Mouse (Mus musculus) midbrain, embryonic 16.5 days (tissue): ENCODE results near the gene Brwd1. TPM values are rescaled to one million over a fixed set of nuclear protein-coding genes. Genes with fewer than 3 reads are reported as not detected.
A peak's percentile ranks its signal among the peaks of the same experiment; 100 is the strongest.

Experiments used
- ATAC-seq: fragments of 200-750 bp; cut with Nextera tagmentation; 2 replicates; pipeline ENCODE4 v1.8.0; 2017; ENCODE audit warnings: moderate TSS enrichment
- H3K27ac ChIP-seq: fragments of 300-500 bp; sonication (generic); 2 replicates; pipeline ENCODE4 v1.5.1; 2014; ENCODE audit warnings: mild to moderate bottlenecking, low read length, mixed read lengths
- H3K27me3 ChIP-seq: fragments of 300-500 bp; sonication (generic); 2 replicates; pipeline ENCODE4 v1.6.1; 2014; ENCODE audit warnings: low read depth, low read length, mixed read lengths; ENCODE audit not compliant: control insufficient read depth, insufficient read depth
- H3K36me3 ChIP-seq: fragments of 300-500 bp; sonication (generic); 2 replicates; pipeline ENCODE4 v1.6.1; 2014; ENCODE audit warnings: mild to moderate bottlenecking, low read length, moderate library complexity, mixed read lengths; ENCODE audit not compliant: control insufficient read depth, insufficient read depth
- H3K4me1 ChIP-seq: fragments of 300-500 bp; sonication (generic); 2 replicates; pipeline ENCODE4 v1.6.1; 2014; ENCODE audit warnings: mild to moderate bottlenecking, low read length, mixed read lengths; ENCODE audit not compliant: control insufficient read depth, insufficient read depth
- H3K4me2 ChIP-seq: fragments of 300-500 bp; sonication (generic); 2 replicates; pipeline ENCODE4 v1.6.1; 2014; ENCODE audit warnings: mild to moderate bottlenecking, low read length, mixed read lengths
- H3K4me3 ChIP-seq: fragments of 300-500 bp; sonication (generic); 2 replicates; pipeline ENCODE4 v1.5.1; 2014; ENCODE audit warnings: low read depth, mild to moderate bottlenecking, low read length, moderate library complexity, mixed read lengths
- H3K9ac ChIP-seq: fragments of 300-500 bp; sonication (generic); 2 replicates; pipeline ENCODE4 v1.6.1; 2014; ENCODE audit warnings: low read depth, low read length, mixed read lengths
- H3K9me3 ChIP-seq: fragments of 300-500 bp; sonication (generic); replicated peaks from 2 replicates; pipeline ENCODE4 v1.6.1; 2014; ENCODE audit warnings: mild to moderate bottlenecking, low read length, mixed read lengths; ENCODE audit not compliant: control insufficient read depth, poor library complexity, severe bottlenecking
- WGBS: fragments of 180-500 bp; shearing (Covaris S2); extraction: QIAGEN DNeasy Blood & Tissue Kit; methylation state at CpG from one replicate; pipeline ENCODE4 v1.1.7; 2014; 5-methylcytosine and 5-hydroxymethylcytosine counted together
- microRNA-seq: library from miRNA; unstranded; fragments of <30 nt; microRNA quantifications from one replicate; pipeline ENCODE4, GENCODE M21; 2017
- polyA plus RNA-seq: library from polyadenylated mRNA; unstranded; fragments of >200 nt; fragmentation: Nextera tagmentation; extraction: Ambion mirVana; gene quantifications from 2 replicates; pipeline ENCODE4 v1.2.1, GENCODE M21; 2015

Gene Brwd1
- polyA plus RNA-seq, 1 experiment from 2014 or later, result 264 TPM

- H3K27me3 ChIP-seq, result no peaks in the 10 kb centered on the region
- H3K27ac ChIP-seq, result no peak overlapping the region
- no peaks in the 10 kb centered on the region for H3K4me1 ChIP-seq
- no peak overlapping the region for H3K4me2 ChIP-seq
- H3K4me3 ChIP-seq, result no peak overlapping the region
- 86% methylated on average over 4 of the region's 4 CpGs for WGBS
- H3K36me3 ChIP-seq, result no peaks in the 10 kb centered on the region
- no peak overlapping the region for H3K9ac ChIP-seq
- no peak for ATAC-seq
- no peaks in the 10 kb centered on the region for H3K9me3 ChIP-seq
Observed at GRCm38 (mm10) chr16:95953159-95953650, 129.1 kb downstream of the Brwd1 start.

DNA sequence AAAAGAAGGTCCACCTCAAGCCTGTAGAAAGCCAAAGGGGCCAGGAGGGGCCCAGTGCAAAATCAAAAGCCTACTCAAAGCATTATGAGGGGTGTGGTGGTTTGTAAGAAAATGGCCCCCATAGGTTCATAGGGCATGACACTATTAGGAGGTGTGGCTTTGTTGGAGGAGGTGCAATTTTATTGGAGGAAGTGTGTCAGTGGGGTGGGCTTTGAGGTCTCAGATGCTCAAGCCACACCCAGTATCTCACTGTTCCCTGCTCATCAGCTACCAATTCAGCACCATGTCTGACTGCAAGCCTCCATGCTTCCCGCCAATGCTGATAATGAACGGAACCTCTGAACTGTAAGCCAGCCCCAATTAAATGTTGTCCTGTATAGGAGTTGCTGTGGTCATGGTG, 130.9 kb downstream of the Brwd1 start:
- 95% methylated on average over 2 of the region's 2 CpGs for WGBS
- ATAC-seq, result no peak
- H3K27me3 ChIP-seq, result no peaks in the 10 kb centered on the region
- H3K4me1 ChIP-seq, result no peaks in the 10 kb centered on the region
- H3K4me3 ChIP-seq, result no peak overlapping the region
- H3K9me3 ChIP-seq, result no peaks in the 10 kb centered on the region
- H3K9ac ChIP-seq, result no peak overlapping the region
- no peak overlapping the region for H3K27ac ChIP-seq
- H3K36me3 ChIP-seq, result no peaks in the 10 kb centered on the region
- no peak overlapping the region for H3K4me2 ChIP-seq

DNA sequence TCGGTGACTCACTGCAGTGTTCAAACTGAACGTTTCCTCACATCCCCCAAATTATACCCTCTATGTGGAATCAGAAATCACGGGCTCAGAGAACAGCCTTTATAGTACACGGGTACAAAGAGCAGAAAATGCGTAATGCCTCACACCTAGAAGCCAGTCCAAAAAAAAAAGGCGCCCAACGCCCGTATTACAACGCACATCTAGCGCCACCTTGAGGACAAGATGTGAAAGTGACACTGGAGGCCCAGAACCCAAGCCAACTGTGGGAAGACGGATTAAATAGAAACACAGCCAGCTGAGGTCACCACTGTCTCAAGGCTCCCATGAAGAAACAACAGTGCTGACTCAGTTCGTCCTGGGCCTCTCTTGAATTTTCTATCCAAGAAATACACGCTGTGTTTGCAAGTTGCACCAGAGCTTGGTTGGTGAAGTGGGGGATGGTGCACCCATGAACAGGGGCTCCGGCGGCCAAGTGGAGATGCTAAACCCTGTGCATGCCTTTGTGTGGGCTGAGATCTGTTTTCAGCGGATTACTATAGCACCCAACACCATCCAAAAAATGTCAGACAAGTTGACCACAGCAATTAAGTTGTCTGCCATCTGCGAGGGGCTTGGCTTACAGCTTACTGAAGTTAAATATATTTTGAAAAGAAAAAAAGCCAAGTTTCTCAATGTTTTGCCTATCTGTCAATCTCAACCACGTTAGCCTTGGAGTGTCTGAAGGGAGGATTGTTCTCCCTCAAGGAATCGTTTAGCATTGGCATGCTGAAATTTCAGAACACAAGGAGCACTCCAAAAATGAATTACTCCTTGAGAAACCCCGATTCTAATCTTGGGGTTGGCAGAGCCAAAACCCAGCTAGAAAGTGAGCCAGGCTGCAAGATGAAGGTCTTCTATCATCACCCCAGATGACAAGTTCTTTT, 136.7 kb downstream of the Brwd1 start:
- H3K36me3 ChIP-seq, result no peaks in the 10 kb centered on the region
- ATAC-seq, result peak; percentile 54
- 28% methylated on average over 20 of the region's 20 CpGs for WGBS
- H3K4me3 ChIP-seq, result no peak overlapping the region
- 0 out of 2 replicates have a peak, but pooled peaks cover 2% of the 10 kb centered on the region for H3K4me1 ChIP-seq
- no peak overlapping the region for H3K27ac ChIP-seq
- H3K4me2 ChIP-seq, result peak overlapping the region; percentile 32; the same call in 1 of the 2 replicates
- H3K9me3 ChIP-seq, result no peaks in the 10 kb centered on the region
- H3K9ac ChIP-seq, result no peak overlapping the region; the same call in 1 of the 2 replicates
- H3K27me3 ChIP-seq, result no peaks in the 10 kb centered on the region

DNA sequence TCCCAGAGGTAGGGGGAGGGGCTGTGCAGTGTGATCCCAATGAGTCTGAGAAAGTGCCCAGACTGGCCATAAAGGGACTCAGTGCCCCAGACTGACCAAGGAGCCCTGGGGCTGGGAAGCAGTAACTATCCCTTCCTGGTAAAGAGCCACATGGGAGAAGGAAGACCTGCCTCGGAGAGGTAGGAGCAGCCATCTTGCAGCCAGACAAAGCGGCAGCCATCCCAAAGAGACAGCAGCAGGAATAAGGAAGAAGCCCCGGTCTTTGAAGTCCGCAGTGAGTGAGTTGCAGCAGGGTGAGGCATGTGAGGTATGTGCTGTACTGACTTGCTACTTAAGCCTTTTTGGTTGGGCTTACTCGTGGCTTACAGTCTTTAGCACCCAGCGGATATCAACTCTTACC, 139.1 kb downstream of the Brwd1 start:
- Histone ChIP-seq H3K36me3 (no peaks in the 10 kb centered on the region), H3K4me3 (no peak overlapping the region), H3K27ac (no peak overlapping the region), H3K4me1 (0 out of 2 replicates have a peak, but pooled peaks cover 2% of the 10 kb centered on the region), H3K27me3 (no peaks in the 10 kb centered on the region), H3K9ac (no peak overlapping the region), H3K9me3 (0 out of 2 replicates have a peak, but pooled peaks cover under 1% of the 10 kb centered on the region), H3K4me2 (no peak overlapping the region)
- no peak for ATAC-seq
- 90% methylated on average over 6 of the region's 6 CpGs for WGBS

Small RNA genes within 50 kb of the gene (microRNA-seq; reads per million reads assigned to microRNA genes)
- not detected for gene Gm27833

Other genes with a start within 250 kb of the Brwd1 start
- 61.6 and 68.3 TPM in 2 replicates for gene Psmg1, start 91.6 kb downstream of the Brwd1 start, polyA plus RNA-seq
- 304 and 377 TPM in 2 replicates for gene Hmgn1, start 45.2 kb upstream of the Brwd1 start, polyA plus RNA-seq
- 242 and 245 TPM in 2 replicates for gene Wrb, start 62.9 kb upstream of the Brwd1 start, polyA plus RNA-seq
- gene Lca5l, start 109.7 kb upstream of the Brwd1 start, polyA plus RNA-seq, result 1.7 and 2.4 TPM in 2 replicates
- gene Sh3bgr, start 117.9 kb upstream of the Brwd1 start, polyA plus RNA-seq, result 1.5 and 2.3 TPM in 2 replicates
- 4.7 and 4.8 TPM in 2 replicates for gene B3galt5, start 153.3 kb upstream of the Brwd1 start, polyA plus RNA-seq